Mouse (Mus musculus) hindbrain, embryonic 16.5 days (tissue): ENCODE measurements around the gene Olfr605. TPM values are rescaled to one million over a fixed set of nuclear protein-coding genes. Genes with fewer than 3 reads are reported as not detected.
A peak's percentile ranks its signal among the peaks of the same experiment; 100 is the strongest.
"Not testable (repeated sequence)": the region's sequence is repeated elsewhere in the genome, so short reads cannot be mapped to it uniquely, and the experiment has no call there.

Source experiments
- ATAC-seq: fragments of 200-750 bp; cut with Nextera tagmentation; 2 replicates; pipeline ENCODE4 v1.8.0; 2017; ENCODE audit warnings: moderate TSS enrichment, moderate library complexity
- H3K27ac ChIP-seq: fragments of 300-500 bp; sonication (generic); 2 replicates; pipeline ENCODE4 v1.5.1; 2014; ENCODE audit warnings: low read depth, mild to moderate bottlenecking, control low read depth, low read length, moderate library complexity
- H3K27me3 ChIP-seq: fragments of 300-500 bp; sonication (generic); replicated peaks from 2 replicates; pipeline ENCODE4 v1.6.1; 2014; ENCODE audit warnings: low read length; ENCODE audit not compliant: control insufficient read depth, insufficient read depth
- H3K36me3 ChIP-seq: fragments of 300-500 bp; sonication (generic); 2 replicates; pipeline ENCODE4 v1.6.1; 2014; ENCODE audit warnings: mild to moderate bottlenecking, low read length, moderate library complexity, mixed read lengths; ENCODE audit not compliant: control insufficient read depth, insufficient read depth
- H3K4me1 ChIP-seq: fragments of 300-500 bp; sonication (generic); 2 replicates; pipeline ENCODE4 v1.6.1; 2014; ENCODE audit warnings: low read depth, low read length; ENCODE audit not compliant: control insufficient read depth, insufficient read depth
- H3K4me2 ChIP-seq: fragments of 300-500 bp; sonication (generic); 2 replicates; pipeline ENCODE4 v1.6.1; 2014; ENCODE audit warnings: mild to moderate bottlenecking, low read length, control low read depth, moderate library complexity
- H3K4me3 ChIP-seq: fragments of 300-500 bp; sonication (generic); 2 replicates; pipeline ENCODE4 v1.5.1; 2014; ENCODE audit warnings: mild to moderate bottlenecking, low read length, control low read depth, moderate library complexity
- H3K9ac ChIP-seq: fragments of 300-500 bp; sonication (generic); 2 replicates; pipeline ENCODE4 v1.6.1; 2014; ENCODE audit warnings: low read depth, mild to moderate bottlenecking, control low read depth, low read length, moderate library complexity
- H3K9me3 ChIP-seq: fragments of 300-500 bp; sonication (generic); 2 replicates; pipeline ENCODE4 v1.6.1; 2014; ENCODE audit warnings: mild to moderate bottlenecking, low read length, moderate library complexity; ENCODE audit not compliant: control insufficient read depth
- WGBS: fragments of 180-500 bp; shearing (Covaris S2); extraction: QIAGEN DNeasy Blood & Tissue Kit; methylation state at CpG from one replicate; pipeline ENCODE4 v1.1.7; 2014; 5-methylcytosine and 5-hydroxymethylcytosine counted together
- polyA plus RNA-seq: library from polyadenylated mRNA; unstranded; fragments of >200 nt; fragmentation: Nextera tagmentation; extraction: Ambion mirVana; gene quantifications from 2 replicates; pipeline ENCODE4 v1.2.1, GENCODE M21; 2015

Olfr605 gene
- polyA plus RNA-seq, result not detected in 2 replicates

DNA sequence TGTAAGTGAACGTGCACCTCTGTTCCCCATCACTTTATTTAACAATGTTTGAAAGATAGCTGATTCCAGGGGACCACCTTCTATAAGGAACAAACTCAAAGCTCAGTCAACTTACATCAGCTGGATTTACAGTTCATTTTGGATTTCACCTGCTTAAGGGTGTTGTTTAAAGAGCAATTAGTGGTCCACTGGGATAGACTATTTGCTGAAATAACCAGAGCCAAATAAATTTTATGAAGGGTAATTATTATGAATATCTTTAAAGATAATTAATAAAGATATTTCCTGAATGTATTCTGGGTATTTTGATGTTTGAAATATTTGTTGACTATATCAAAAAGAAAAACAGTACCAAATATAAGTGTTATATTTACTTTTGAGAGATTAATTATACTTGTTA is at the start of gene Olfr605:
TSS of gene Olfr605 (minus strand) at position 101 of the 400 bp plus-strand sequence.
- Histone ChIP-seq H3K4me2 (no peak within 1 kb of the TSS), H3K9ac (no peak within 1 kb of the TSS), H3K27me3 (no peaks in the 10 kb centered on the region), H3K9me3 (no peaks in the 10 kb centered on the region), H3K36me3 (no peaks in the 10 kb centered on the region), H3K4me1 (no peaks in the 10 kb centered on the region), H3K27ac (no peak within 1 kb of the TSS), H3K4me3 (no peak within 1 kb of the TSS)
- ATAC-seq, result no peak
- WGBS, result 83% methylated on average over 1 of the region's 1 CpGs

DNA sequence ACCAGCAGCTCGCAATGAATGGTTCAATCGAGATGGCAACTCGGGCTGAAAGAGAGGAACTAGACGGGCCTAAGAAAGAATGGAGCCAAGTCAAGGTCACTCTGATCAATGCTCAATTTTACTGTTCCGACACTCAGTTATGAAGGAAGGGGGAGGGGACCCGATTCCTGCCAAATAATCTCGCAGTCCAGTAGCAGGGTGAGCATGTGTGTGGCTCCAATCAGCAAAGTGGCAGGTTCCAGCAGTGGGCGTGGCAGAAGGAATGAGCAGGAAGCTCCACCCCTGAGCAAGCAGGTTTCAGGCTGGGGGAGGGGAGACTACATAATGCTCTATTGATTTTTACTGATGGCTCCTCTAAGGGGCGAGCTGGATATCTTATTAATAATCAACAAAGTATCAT is 31.9 kb upstream of the Olfr605 start:
- 84% methylated on average over 9 of the region's 9 CpGs for WGBS
- H3K27me3 ChIP-seq, H3K27ac ChIP-seq, H3K9me3 ChIP-seq, H3K4me3 ChIP-seq, H3K4me2 ChIP-seq, H3K9ac ChIP-seq, H3K4me1 ChIP-seq, H3K36me3 ChIP-seq: not testable (repeated sequence)
- ATAC-seq, result peak; percentile 63; the same call in 1 of the 2 replicates

DNA sequence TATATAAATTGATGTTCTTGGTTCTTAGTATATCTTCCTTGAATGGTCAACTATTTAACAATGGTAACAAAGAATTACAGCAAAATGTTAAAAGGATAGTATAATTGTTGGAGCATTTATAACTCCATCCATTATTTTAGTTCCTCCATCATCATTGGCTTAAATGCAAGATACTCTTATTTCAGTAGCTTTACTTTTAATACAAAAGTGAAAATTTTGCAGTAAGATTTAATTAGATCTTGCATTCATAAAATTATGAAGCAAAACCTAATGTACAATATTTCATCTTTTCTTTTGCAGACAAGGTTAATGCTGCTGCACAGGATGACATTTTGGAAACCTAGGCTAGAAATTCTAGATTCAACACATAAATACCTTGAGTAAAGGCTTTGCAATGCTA is 24.3 kb upstream of the Olfr605 start, which contains the start of gene Olfr608:
TSS of gene Olfr608 (plus strand) at position 301 of the 400 bp plus-strand sequence.
- no peak within 1 kb of the TSS for H3K9ac ChIP-seq

DNA sequence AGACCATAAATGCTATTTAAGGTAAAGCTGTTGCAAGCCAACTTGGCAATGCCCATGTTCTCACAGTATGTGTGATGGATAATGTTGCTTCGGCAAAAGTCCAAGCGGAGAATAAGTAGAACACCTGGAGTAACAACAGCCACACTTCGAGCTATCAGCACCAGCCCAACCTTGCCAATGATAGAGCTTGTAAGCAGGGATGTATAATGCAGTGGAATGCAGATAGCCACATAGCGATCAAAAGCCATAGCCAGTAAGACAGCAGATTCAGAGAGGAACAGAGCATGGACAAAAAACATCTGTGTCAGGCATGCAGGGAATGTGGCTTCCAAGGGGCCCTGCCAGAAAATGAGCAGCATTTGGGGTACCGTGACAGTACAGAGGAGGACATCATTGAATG is 15.4 kb upstream of the Olfr605 start:
- Histone ChIP-seq H3K4me2 (no peak overlapping the region), H3K36me3 (no peaks in the 10 kb centered on the region), H3K4me1 (no peaks in the 10 kb centered on the region), H3K27ac (no peak overlapping the region), H3K27me3 (no peaks in the 10 kb centered on the region), H3K9me3 (no peaks in the 10 kb centered on the region), H3K9ac (no peak overlapping the region), H3K4me3 (no peak overlapping the region)
- 92% methylated on average over 5 of the region's 5 CpGs for WGBS
- ATAC-seq, result no peak

More for the DNA sequence above, 24.3 kb upstream of the Olfr605 start, which contains the start of gene Olfr608:
- no peak for ATAC-seq
- H3K27ac ChIP-seq, result no peak within 1 kb of the TSS
- no peaks in the 10 kb centered on the region for H3K9me3 ChIP-seq
- no peaks in the 10 kb centered on the region for H3K36me3 ChIP-seq
- no peaks in the 10 kb centered on the region for H3K4me1 ChIP-seq
- H3K4me2 ChIP-seq, result no peak within 1 kb of the TSS
- no peaks in the 10 kb centered on the region for H3K27me3 ChIP-seq
- H3K4me3 ChIP-seq, result no peak within 1 kb of the TSS

DNA sequence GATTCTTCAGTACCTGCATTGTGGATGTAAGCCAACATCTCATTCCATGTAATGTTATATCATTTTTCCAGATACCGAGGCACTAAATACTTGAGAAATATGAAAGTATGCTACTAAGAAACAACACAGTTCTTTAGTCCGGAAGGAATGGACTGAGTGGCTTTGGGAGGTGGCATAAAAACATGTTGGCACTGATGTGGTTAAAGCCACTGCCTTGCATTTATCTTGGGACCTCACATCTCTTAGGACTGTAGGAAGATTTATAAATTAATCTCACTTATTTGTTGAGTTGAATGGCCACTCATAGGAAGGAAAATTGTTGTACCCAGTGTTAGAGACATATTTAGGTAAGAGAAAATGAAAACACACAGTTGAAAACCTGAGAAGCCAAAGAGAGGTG is 3.5 kb upstream of the Olfr605 start, which contains the start of gene Olfr606:
TSS of gene Olfr606 (plus strand) at position 301 of the 400 bp plus-strand sequence.
- WGBS, result 97% methylated on average over 2 of the region's 2 CpGs
- ATAC-seq, result no peak
- no peak within 1 kb of the TSS for H3K4me3 ChIP-seq
- H3K9me3 ChIP-seq, result no peaks in the 10 kb centered on the region
- H3K27me3 ChIP-seq, result no peaks in the 10 kb centered on the region
- H3K27ac ChIP-seq, result no peak within 1 kb of the TSS
- H3K9ac ChIP-seq, result no peak within 1 kb of the TSS
- H3K36me3 ChIP-seq, result no peaks in the 10 kb centered on the region
- no peak within 1 kb of the TSS for H3K4me2 ChIP-seq
- no peaks in the 10 kb centered on the region for H3K4me1 ChIP-seq

DNA sequence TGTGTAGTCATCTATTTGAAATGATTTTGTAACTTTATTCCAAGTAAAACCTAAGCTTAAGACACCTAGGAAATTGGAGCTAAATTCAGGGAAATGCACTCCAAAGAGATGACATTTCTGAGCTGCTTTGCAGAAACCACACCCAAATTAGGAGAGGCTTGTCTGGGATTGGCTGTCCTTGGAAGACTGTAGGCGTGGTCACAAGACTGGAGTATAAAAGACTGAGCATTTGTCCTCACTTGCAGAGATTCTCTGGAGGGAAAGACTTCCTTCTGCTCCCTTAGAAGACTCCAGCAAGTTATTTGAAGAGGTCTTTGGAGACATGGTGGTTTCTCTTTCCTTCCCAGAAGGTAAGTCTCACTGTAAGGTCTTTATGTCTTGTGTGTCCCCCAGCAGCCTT is 30.5 kb downstream of the Olfr605 start, which contains the start of gene Usp17lc:
TSS of gene Usp17lc (plus strand) at position 301 of the 400 bp plus-strand sequence.
- 69% methylated on average over 1 of the region's 1 CpGs for WGBS
- not testable (repeated sequence) for H3K4me3 ChIP-seq

DNA sequence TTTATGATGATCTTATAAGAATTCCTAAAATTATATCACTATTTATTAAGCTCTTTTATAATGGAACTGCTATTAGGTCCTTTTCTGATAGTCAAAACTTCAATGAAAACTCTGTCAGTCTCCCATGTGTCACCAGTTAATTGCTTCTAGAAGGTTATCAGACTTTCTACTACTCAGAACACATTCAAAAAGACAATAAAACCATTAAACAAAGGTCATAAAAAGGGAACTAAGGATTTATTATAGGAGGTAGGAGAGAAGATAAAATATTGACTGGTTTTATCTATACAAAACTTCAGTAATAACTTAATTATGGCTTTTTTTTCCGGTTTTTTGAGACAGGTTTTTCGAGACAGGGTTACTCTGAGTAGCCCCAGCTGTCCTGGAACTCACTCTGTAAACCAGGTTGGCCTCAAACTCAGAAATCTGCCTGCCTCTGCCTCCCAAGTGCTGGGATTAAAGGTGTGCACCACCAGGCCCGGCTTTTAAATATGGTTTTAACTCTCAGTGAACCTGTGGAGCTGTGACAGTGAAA is 38.7 kb downstream of the Olfr605 start:
- not testable (repeated sequence) for ATAC-seq, H3K36me3 ChIP-seq, H3K4me2 ChIP-seq, H3K4me1 ChIP-seq, H3K4me3 ChIP-seq, H3K27me3 ChIP-seq, H3K9me3 ChIP-seq, H3K27ac ChIP-seq, H3K9ac ChIP-seq
- WGBS, result 80% methylated on average over 3 of the region's 3 CpGs

More for the DNA sequence above, 30.5 kb downstream of the Olfr605 start, which contains the start of gene Usp17lc:
- H3K36me3 ChIP-seq, H3K4me2 ChIP-seq, H3K27me3 ChIP-seq, ATAC-seq, H3K9ac ChIP-seq, H3K4me1 ChIP-seq, H3K27ac ChIP-seq, H3K9me3 ChIP-seq: not testable (repeated sequence)

DNA sequence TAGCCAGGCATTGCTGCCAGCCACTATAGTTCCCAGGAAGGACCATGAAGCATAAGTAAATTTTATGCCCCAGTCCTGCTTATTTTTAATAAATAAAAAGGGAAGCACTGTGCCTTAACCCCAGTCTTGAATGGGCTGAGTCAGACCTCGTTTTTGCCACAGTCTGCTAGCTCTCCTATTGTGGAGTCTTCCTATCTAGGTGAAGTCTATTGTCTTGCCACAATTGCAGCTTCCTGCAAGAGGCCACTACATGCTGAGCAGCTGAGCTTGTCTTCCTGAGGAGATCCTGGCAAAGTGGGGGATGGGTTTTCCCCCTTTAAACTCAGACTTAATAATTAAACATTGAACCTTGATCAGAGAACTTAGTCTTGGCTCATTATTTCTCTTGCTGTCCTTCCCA is 46.3 kb downstream of the Olfr605 start:
- H3K27me3 ChIP-seq, result no peaks in the 10 kb centered on the region
- H3K9me3 ChIP-seq, result no peaks in the 10 kb centered on the region
- no peak overlapping the region for H3K27ac ChIP-seq
- no peak overlapping the region for H3K4me2 ChIP-seq
- no peaks in the 10 kb centered on the region for H3K4me1 ChIP-seq
- no peak overlapping the region for H3K4me3 ChIP-seq
- H3K36me3 ChIP-seq, result no peaks in the 10 kb centered on the region
- ATAC-seq, result no peak
- 6% methylated on average over 1 of the region's 1 CpGs for WGBS
- no peak overlapping the region for H3K9ac ChIP-seq

DNA sequence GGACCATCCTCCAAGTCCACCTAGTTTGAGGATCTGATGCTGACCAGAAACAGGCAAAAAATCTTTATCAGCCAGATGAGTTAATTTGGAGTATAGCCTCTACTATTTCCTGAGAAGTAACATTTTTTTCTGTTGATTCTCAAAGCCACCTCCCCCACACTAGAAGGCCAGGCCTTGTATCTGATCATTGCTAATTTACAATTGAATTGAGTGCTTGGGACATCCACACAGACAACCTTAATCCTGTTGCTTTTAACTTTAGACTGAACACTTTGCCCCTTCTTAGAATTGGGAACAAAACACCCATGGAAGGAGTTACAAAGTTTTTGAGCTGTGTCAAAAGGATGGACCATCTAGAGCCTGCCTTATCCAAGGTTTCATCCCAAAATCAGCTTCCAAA is 47.5 kb downstream of the Olfr605 start:
- Histone ChIP-seq H3K27me3 (no peaks in the 10 kb centered on the region), H3K27ac (no peak overlapping the region), H3K4me2 (no peak overlapping the region), H3K9ac (no peak overlapping the region), H3K36me3 (no peaks in the 10 kb centered on the region), H3K4me3 (no peak overlapping the region), H3K9me3 (no peaks in the 10 kb centered on the region), H3K4me1 (no peaks in the 10 kb centered on the region)
- no peak for ATAC-seq
